Mouse (Mus musculus) heart, embryonic 16.5 days (tissue): ENCODE measurements around the gene Sptssa. TPM values are rescaled to one million over a fixed set of nuclear protein-coding genes. Genes with fewer than 3 reads are reported as not detected.

Experiments used
- ATAC-seq: fragments of 200-750 bp; cut with Nextera tagmentation; replicated peaks from 2 replicates; pipeline ENCODE4 v1.8.0; 2017; ENCODE audit warnings: moderate number of reproducible peaks; ENCODE audit not compliant: insufficient read depth, low FRiP score; ENCODE audit errors: extremely low read depth
- H3K27ac ChIP-seq: fragments of 300-500 bp; sonication (generic); 2 replicates; pipeline ENCODE4 v1.5.1; 2014; ENCODE audit warnings: mild to moderate bottlenecking, low read length, control low read depth, moderate library complexity
- H3K27me3 ChIP-seq: fragments of 300-500 bp; sonication (generic); 2 replicates; pipeline ENCODE4 v1.6.1; 2014; ENCODE audit warnings: low read length, mixed read lengths; ENCODE audit not compliant: control insufficient read depth, insufficient read depth
- H3K36me3 ChIP-seq: fragments of 300-500 bp; sonication (generic); 2 replicates; pipeline ENCODE4 v1.6.1; 2014; ENCODE audit not compliant: control insufficient read depth, insufficient read depth
- H3K4me1 ChIP-seq: fragments of 300-500 bp; sonication (generic); 2 replicates; pipeline ENCODE4 v1.6.1; 2014; ENCODE audit warnings: low read length, mixed read lengths; ENCODE audit not compliant: control insufficient read depth, insufficient read depth
- H3K4me2 ChIP-seq: fragments of 300-500 bp; sonication (generic); 2 replicates; pipeline ENCODE4 v1.6.1; 2014; ENCODE audit warnings: low read depth, mild to moderate bottlenecking, control low read depth, low read length
- H3K4me3 ChIP-seq: fragments of 300-500 bp; sonication (generic); 2 replicates; pipeline ENCODE4 v1.5.1; 2014; ENCODE audit warnings: mild to moderate bottlenecking, control low read depth, low read length
- H3K9ac ChIP-seq: fragments of 300-500 bp; sonication (generic); 2 replicates; pipeline ENCODE4 v1.6.1; 2014; ENCODE audit warnings: low read length, control low read depth
- H3K9me3 ChIP-seq: fragments of 300-500 bp; sonication (generic); replicated peaks from 2 replicates; pipeline ENCODE4 v1.6.1; 2016; ENCODE audit warnings: low read length; ENCODE audit not compliant: control insufficient read depth
- WGBS: fragments of 180-500 bp; shearing (Covaris S2); extraction: QIAGEN DNeasy Blood & Tissue Kit; methylation state at CpG from one replicate; pipeline ENCODE4 v1.1.7; 2014; 5-methylcytosine and 5-hydroxymethylcytosine counted together
- polyA plus RNA-seq: library from polyadenylated mRNA; unstranded; fragments of >200 nt; fragmentation: Nextera tagmentation; extraction: Ambion mirVana; gene quantifications from 2 replicates; pipeline ENCODE4 v1.2.1, GENCODE M21; 2015

Sptssa gene
- 140 and 168 TPM in 2 replicates for polyA plus RNA-seq

- Histone ChIP-seq H3K4me3 (peak within 1 kb of the TSS; percentile 82), H3K4me2 (peak within 1 kb of the TSS; percentile 95), H3K36me3 (no peaks in the 10 kb centered on the region), H3K9ac (peak within 1 kb of the TSS; percentile 85), H3K27me3 (no peaks in the 10 kb centered on the region), H3K27ac (peak within 1 kb of the TSS; percentile 91), H3K4me1 (peaks cover 28% of the 10 kb centered on the region), H3K9me3 (no peaks in the 10 kb centered on the region)
- 7% methylated on average over 53 of the region's 53 CpGs for WGBS
- peak; percentile 99 for ATAC-seq
Measured at GRCm38 (mm10) chr12:54656396-54657171, at the start of gene Sptssa. Gene Sptssa, minus strand, starts transcription at chr12:54656573.

GRCm38 (mm10) chr12:54699394-54699793 is 43.0 kb upstream of the Sptssa start:
- no peaks in the 10 kb centered on the region for H3K36me3 ChIP-seq
- no peaks in the 10 kb centered on the region for H3K27me3 ChIP-seq
- H3K9ac ChIP-seq: no peak overlapping the region; the same call in 1 of the 2 replicates
- 60% methylated on average over 7 of the region's 7 CpGs for WGBS
- ATAC-seq: no peak
- H3K4me3 ChIP-seq: no peak overlapping the region
- no peak overlapping the region for H3K4me2 ChIP-seq
- no peak overlapping the region for H3K27ac ChIP-seq
- peaks cover 4% of the 10 kb centered on the region for H3K4me1 ChIP-seq
- no peaks in the 10 kb centered on the region for H3K9me3 ChIP-seq

- Histone ChIP-seq H3K27me3 (no peaks in the 10 kb centered on the region), H3K27ac (no peak overlapping the region; the same call in 1 of the 2 replicates), H3K9me3 (no peaks in the 10 kb centered on the region), H3K4me1 (peaks cover 4% of the 10 kb centered on the region), H3K4me3 (no peak overlapping the region), H3K36me3 (no peaks in the 10 kb centered on the region), H3K9ac (no peak overlapping the region), H3K4me2 (no peak overlapping the region)
- 46% methylated on average over 6 of the region's 6 CpGs for WGBS
- no peak for ATAC-seq
Measured at GRCm38 (mm10) chr12:54697791-54698250, 41.4 kb upstream of the Sptssa start.

- 5% methylated on average over 7 of the region's 7 CpGs for WGBS
- Histone ChIP-seq H3K9me3 (no peaks in the 10 kb centered on the region), H3K4me2 (no peak overlapping the region), H3K27ac (peak overlapping the region; percentile 30), H3K9ac (no peak overlapping the region), H3K27me3 (no peaks in the 10 kb centered on the region), H3K4me3 (no peak overlapping the region), H3K36me3 (peaks cover 3% of the 10 kb centered on the region), H3K4me1 (peaks cover 4% of the 10 kb centered on the region)
- ATAC-seq: peak; percentile 34
Measured at GRCm38 (mm10) chr12:54697003-54697597, 40.7 kb upstream of the Sptssa start.

- peak overlapping the region; percentile 98 for H3K27ac ChIP-seq
- H3K4me1 ChIP-seq: peaks cover 4% of the 10 kb centered on the region
- H3K4me2 ChIP-seq: peak overlapping the region; percentile 95
- peak; percentile 88 for ATAC-seq
- H3K36me3 ChIP-seq: peaks cover 5% of the 10 kb centered on the region
- H3K4me3 ChIP-seq: peak overlapping the region; percentile 78
- H3K27me3 ChIP-seq: no peaks in the 10 kb centered on the region
- H3K9ac ChIP-seq: peak overlapping the region; percentile 90
- WGBS: under 1% methylated on average over 32 of the region's 32 CpGs
- no peaks in the 10 kb centered on the region for H3K9me3 ChIP-seq
Measured at GRCm38 (mm10) chr12:54696242-54697002, 40.0 kb upstream of the Sptssa start.

- H3K27ac ChIP-seq: peak within 1 kb of the TSS; percentile 98
- H3K27me3 ChIP-seq: no peaks in the 10 kb centered on the region
- under 1% methylated on average over 55 of the region's 57 CpGs for WGBS
- H3K9ac ChIP-seq: peak within 1 kb of the TSS; percentile 90
- H3K36me3 ChIP-seq: peaks cover 7% of the 10 kb centered on the region
- peaks cover 4% of the 10 kb centered on the region for H3K4me1 ChIP-seq
- peak within 1 kb of the TSS; percentile 95 for H3K4me2 ChIP-seq
- peak within 1 kb of the TSS; percentile 78 for H3K4me3 ChIP-seq
- ATAC-seq: peak; percentile 91
- no peaks in the 10 kb centered on the region for H3K9me3 ChIP-seq
Measured at GRCm38 (mm10) chr12:54695511-54696241, 39.3 kb upstream of the Sptssa start, which contains the start of gene Eapp. Gene Eapp, minus strand, starts transcription at chr12:54695897.

GRCm38 (mm10) chr12:54694847-54695510 is 38.6 kb upstream of the Sptssa start:
- H3K36me3 ChIP-seq: peaks cover 7% of the 10 kb centered on the region
- H3K27ac ChIP-seq: peak overlapping the region; percentile 98
- H3K4me3 ChIP-seq: peak overlapping the region; percentile 78
- H3K27me3 ChIP-seq: no peaks in the 10 kb centered on the region
- H3K4me1 ChIP-seq: peaks cover 4% of the 10 kb centered on the region
- H3K4me2 ChIP-seq: peak overlapping the region; percentile 95
- no peaks in the 10 kb centered on the region for H3K9me3 ChIP-seq
- peak overlapping the region; percentile 90 for H3K9ac ChIP-seq
- no peak for ATAC-seq
- 37% methylated on average over 12 of the region's 12 CpGs for WGBS

- no peak for ATAC-seq
Measured at GRCm38 (mm10) chr12:54689082-54689481, 32.7 kb upstream of the Sptssa start.

More at GRCm38 (mm10) chr12:54689082-54689481, 32.7 kb upstream of the Sptssa start:
- no peaks in the 10 kb centered on the region for H3K27me3 ChIP-seq
- no peak overlapping the region for H3K9ac ChIP-seq
- no peak overlapping the region for H3K4me3 ChIP-seq
- no peaks in the 10 kb centered on the region for H3K4me1 ChIP-seq
- H3K4me2 ChIP-seq: no peak overlapping the region
- no peaks in the 10 kb centered on the region for H3K9me3 ChIP-seq
- no peak overlapping the region for H3K27ac ChIP-seq
- WGBS: 91% methylated on average over 5 of the region's 5 CpGs
- H3K36me3 ChIP-seq: peaks cover 14% of the 10 kb centered on the region
